Mouse (Mus musculus) midbrain, postnatal 0 days (tissue): ENCODE data around the gene Usp42. TPM values are rescaled to one million over a fixed set of nuclear protein-coding genes. Genes with fewer than 3 reads are reported as not detected.

Experiments used
- ATAC-seq: fragments of 200-750 bp; cut with Nextera tagmentation; 2 replicates; pipeline ENCODE4 v1.8.0; 2017; ENCODE audit warnings: moderate number of reproducible peaks, mild to moderate bottlenecking, moderate TSS enrichment, moderate library complexity; ENCODE audit not compliant: low FRiP score
- DNase-seq: peaks from one replicate; pipeline ENCODE4 v3.0.0-alpha.2; 2015; ENCODE audit warnings: low spot score
- H3K27ac ChIP-seq: fragments of 300-500 bp; sonication (generic); 2 replicates; pipeline ENCODE4 v1.5.1; 2014; ENCODE audit warnings: low read depth, mild to moderate bottlenecking, low read length, mixed read lengths
- H3K27me3 ChIP-seq: fragments of 300-500 bp; sonication (generic); 2 replicates; pipeline ENCODE4 v1.6.1; 2014; ENCODE audit warnings: low read length, control low read depth, mixed read lengths; ENCODE audit not compliant: insufficient read depth
- H3K36me3 ChIP-seq: fragments of 300-500 bp; sonication (generic); 2 replicates; pipeline ENCODE4 v1.6.1; 2014; ENCODE audit warnings: low read length, control low read depth, mixed read lengths; ENCODE audit not compliant: insufficient read depth
- H3K4me1 ChIP-seq: fragments of 300-500 bp; sonication (generic); 2 replicates; pipeline ENCODE4 v1.6.1; 2014; ENCODE audit warnings: mild to moderate bottlenecking, control low read depth, antibody characterized with exemption, low read length, mixed read lengths; ENCODE audit not compliant: insufficient read depth
- H3K4me2 ChIP-seq: fragments of 300-500 bp; sonication (generic); 2 replicates; pipeline ENCODE4 v1.6.1; 2014; ENCODE audit warnings: low read depth, mild to moderate bottlenecking, low read length, mixed read lengths; ENCODE audit not compliant: poor library complexity, severe bottlenecking
- H3K4me3 ChIP-seq: fragments of 300-500 bp; sonication (generic); 2 replicates; pipeline ENCODE4 v1.5.1; 2014; ENCODE audit warnings: low read depth, mild to moderate bottlenecking, low read length, moderate library complexity
- H3K9ac ChIP-seq: fragments of 300-500 bp; sonication (generic); replicated peaks from 2 replicates; pipeline ENCODE4 v1.6.1; 2014; ENCODE audit warnings: mild to moderate bottlenecking, low read length, moderate library complexity, mixed read lengths; ENCODE audit not compliant: poor library complexity, severe bottlenecking
- H3K9me3 ChIP-seq: fragments of 300-500 bp; sonication (generic); 2 replicates; pipeline ENCODE4 v1.6.1; 2016; ENCODE audit warnings: low read length, control low read depth
- CTCF ChIP-seq: IDR thresholded peaks from 2 replicates; pipeline ENCODE4 v1.5.1; 2016; ENCODE audit warnings: antibody characterized with exemption, mild to moderate bottlenecking
- WGBS: fragments of 180-500 bp; shearing (Covaris S2); extraction: QIAGEN DNeasy Blood & Tissue Kit; methylation state at CpG from one replicate; pipeline ENCODE4 v1.1.7; 2014; 5-methylcytosine and 5-hydroxymethylcytosine counted together
- polyA plus RNA-seq: library from polyadenylated mRNA; unstranded; fragments of >200 nt; fragmentation: Nextera tagmentation; extraction: Ambion mirVana; gene quantifications from 2 replicates; pipeline ENCODE4 v1.2.1, GENCODE M21; 2015
- total RNA-seq: library from RNA; depleted of rRNA; stranded (reverse); fragments of >200 nt; gene quantifications from 2 replicates; pipeline ENCODE4 v1.2.3, GENCODE M21; 2014

The Usp42 gene
- total and polyA plus RNA-seq, 2 experiments from 2014 or later, result 18.8 to 23.1 TPM

DNA sequence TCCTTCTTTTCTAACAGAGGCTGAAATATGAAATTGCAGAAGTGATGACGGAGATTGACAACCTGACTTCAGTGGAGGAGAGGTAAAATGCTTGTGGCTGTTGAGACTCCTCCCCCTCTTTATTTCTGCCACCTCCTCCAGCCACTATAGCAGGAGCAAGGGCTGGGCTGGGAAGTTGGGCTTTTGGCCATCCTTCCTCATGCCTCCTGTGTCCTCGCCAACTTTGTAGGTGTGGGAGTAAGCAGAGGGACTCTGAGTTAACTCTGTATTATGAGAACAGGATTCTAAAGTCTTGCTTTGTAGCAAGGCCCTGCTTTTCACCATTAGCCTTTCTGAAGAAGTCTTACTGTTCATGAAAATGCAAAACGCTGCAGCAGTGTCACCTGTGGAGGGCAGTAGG lies 45.6 kb downstream of the Usp42 start:
- Histone ChIP-seq H3K27me3 (no peaks in the 10 kb centered on the region), H3K9me3 (no peaks in the 10 kb centered on the region), H3K4me2 (no peak overlapping the region), H3K4me1 (no peaks in the 10 kb centered on the region), H3K4me3 (no peak overlapping the region), H3K9ac (no peak overlapping the region), H3K27ac (no peak overlapping the region), H3K36me3 (peaks cover 14% of the 10 kb centered on the region)
- no peak for TF ChIP-seq CTCF
- DNase-seq (no peak), ATAC-seq (no peak)
- WGBS, result 90% methylated on average over 3 of the region's 3 CpGs

DNA sequence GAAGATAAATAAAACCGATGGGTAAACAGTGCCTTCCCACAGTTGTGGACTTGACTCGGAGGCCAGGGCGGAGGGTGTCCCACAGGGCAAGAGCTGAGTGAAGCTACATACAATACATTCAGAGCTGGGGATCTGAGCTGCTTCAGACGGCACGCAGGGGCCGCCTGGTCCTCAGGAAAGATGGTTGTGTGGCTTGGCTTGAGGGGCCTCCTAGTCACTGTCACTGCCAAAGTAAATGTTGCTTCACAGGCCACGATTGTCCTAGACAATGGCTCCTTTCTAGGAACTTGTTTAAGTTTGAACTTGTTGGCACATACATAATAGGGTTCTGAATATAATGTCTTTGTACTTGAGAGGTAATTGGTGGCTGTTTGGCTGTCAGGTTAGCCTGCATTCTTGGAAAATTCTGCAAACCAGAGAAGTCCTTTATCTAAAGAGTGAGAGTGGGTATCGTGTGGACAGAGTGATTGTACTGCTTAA lies 47.1 kb downstream of the Usp42 start:
- ATAC-seq, result no peak
- H3K27ac ChIP-seq, result no peak overlapping the region
- H3K27me3 ChIP-seq, result no peaks in the 10 kb centered on the region
- H3K9me3 ChIP-seq, result no peaks in the 10 kb centered on the region
- no peak overlapping the region for H3K4me2 ChIP-seq
- H3K4me3 ChIP-seq, result no peak overlapping the region
- DNase-seq, result no peak
- peaks cover 14% of the 10 kb centered on the region for H3K36me3 ChIP-seq
- 77% methylated on average over 8 of the region's 8 CpGs for WGBS
- TF ChIP-seq CTCF, result no peak
- no peak overlapping the region for H3K9ac ChIP-seq
- no peaks in the 10 kb centered on the region for H3K4me1 ChIP-seq

DNA sequence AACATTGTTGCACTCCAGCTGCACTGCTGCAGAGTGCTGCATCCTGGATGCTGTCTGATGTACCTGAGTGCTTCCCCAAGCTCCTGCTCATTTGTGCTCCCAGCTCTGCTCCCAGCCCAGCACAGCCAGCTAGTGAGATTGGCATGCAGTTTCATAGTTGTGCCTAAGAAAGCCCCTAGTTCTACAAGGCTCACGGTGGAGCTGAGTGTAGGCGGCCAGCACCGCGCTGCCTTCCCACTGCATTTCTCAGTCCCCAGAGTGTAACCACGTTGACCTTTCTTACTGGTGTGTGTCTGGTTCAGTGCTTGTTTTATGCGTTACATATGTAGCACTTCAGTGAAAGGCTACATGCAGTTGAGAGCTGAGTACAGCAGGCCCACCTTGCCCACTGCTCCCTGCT lies 48.4 kb downstream of the Usp42 start:
- WGBS, result 69% methylated on average over 6 of the region's 6 CpGs
- H3K27me3 ChIP-seq, result no peaks in the 10 kb centered on the region
- H3K36me3 ChIP-seq, result peaks cover 14% of the 10 kb centered on the region
- H3K4me3 ChIP-seq, result no peak overlapping the region
- ATAC-seq (no peak), DNase-seq (no peak)
- no peaks in the 10 kb centered on the region for H3K9me3 ChIP-seq
- H3K27ac ChIP-seq, result no peak overlapping the region
- no peak for TF ChIP-seq CTCF
- no peak overlapping the region for H3K9ac ChIP-seq
- H3K4me1 ChIP-seq, result no peaks in the 10 kb centered on the region
- H3K4me2 ChIP-seq, result no peak overlapping the region

DNA sequence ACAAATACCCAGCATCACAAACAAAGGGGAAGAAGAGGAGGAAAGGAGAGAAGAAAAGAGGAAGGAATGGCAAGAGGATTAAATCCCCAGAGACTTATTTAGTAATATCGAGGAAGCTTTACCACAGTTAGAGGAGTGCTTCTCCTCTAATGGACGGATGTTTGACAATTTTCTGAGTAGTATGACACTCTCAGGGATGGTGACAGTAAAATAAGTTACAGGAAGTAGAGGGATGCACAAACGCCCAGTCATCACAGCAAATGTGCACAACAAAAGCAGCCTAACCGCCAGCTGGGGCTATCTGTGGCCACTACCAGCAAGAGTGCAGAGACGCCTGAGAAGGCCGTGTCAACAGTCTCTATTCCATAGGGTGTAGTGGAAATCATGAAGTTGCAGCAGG lies 52.4 kb downstream of the Usp42 start:
- WGBS, result 60% methylated on average over 6 of the region's 6 CpGs
- Histone ChIP-seq H3K9me3 (no peaks in the 10 kb centered on the region), H3K27me3 (no peaks in the 10 kb centered on the region), H3K4me1 (no peaks in the 10 kb centered on the region), H3K4me2 (no peak overlapping the region), H3K4me3 (no peak overlapping the region), H3K36me3 (no peaks in the 10 kb centered on the region), H3K9ac (no peak overlapping the region), H3K27ac (no peak overlapping the region)
- no peak for ATAC-seq
- TF ChIP-seq CTCF, result no peak
- no peak for DNase-seq

DNA sequence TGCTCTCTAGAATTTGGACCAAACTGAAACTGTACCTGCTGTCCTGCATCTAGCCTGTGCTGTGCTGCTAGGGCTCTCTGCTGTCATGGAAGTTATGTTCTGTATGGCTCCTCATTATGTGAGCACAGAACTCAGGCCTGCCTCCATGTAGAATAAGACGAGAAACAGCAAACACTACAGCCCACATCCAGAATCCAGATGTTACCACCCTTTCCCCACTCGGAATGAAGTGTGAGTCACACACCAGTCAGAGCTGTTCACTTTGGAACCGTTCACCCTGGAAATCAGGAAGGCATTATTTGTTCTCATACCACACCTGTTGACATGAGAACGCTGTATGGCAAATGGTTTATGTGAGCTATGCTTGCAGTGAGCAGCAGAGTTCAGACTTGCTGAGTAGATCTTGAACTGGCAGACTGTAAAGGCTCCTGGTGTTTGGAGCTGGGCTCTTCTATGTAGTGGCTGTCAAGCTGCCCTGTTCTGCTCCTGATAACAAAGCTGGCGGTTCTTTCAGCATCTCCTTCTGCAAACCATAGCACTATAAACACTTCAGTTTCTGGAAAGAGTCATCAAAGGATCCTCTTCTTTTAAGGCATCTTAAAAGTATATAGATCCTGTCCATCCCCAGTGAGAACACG lies 53.3 kb downstream of the Usp42 start:
- Histone ChIP-seq H3K4me3 (no peak overlapping the region), H3K27ac (no peak overlapping the region), H3K9me3 (no peaks in the 10 kb centered on the region), H3K4me1 (no peaks in the 10 kb centered on the region), H3K9ac (no peak overlapping the region), H3K27me3 (no peaks in the 10 kb centered on the region), H3K36me3 (no peaks in the 10 kb centered on the region), H3K4me2 (no peak overlapping the region)
- 80% methylated on average over 6 of the region's 6 CpGs for WGBS
- ATAC-seq (no peak), DNase-seq (no peak)
- no peak for TF ChIP-seq CTCF

DNA sequence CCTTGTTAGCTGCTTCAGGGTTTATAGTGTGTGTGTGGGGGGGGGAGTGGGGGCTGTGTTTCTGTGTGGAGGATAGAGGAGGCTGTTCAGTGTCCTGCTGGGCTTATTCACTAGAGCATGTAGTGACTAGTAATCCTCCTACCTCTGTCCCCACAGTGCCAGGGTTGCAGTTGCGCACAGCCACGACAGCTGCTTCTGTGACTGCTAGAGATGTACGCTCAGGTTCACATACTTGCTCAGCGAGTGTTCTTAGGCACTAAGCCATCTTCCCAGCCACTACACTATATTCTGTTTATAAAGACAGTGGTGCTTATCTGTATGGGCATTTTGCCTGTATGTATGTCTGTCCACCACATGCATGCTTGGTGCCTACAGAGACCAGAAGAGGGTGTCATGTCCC lies 54.7 kb downstream of the Usp42 start:
- H3K9ac ChIP-seq, result no peak overlapping the region
- no peak overlapping the region for H3K4me3 ChIP-seq
- H3K36me3 ChIP-seq, result no peaks in the 10 kb centered on the region
- H3K27me3 ChIP-seq, result no peaks in the 10 kb centered on the region
- no peak overlapping the region for H3K4me2 ChIP-seq
- TF ChIP-seq CTCF, result no peak
- DNase-seq, result no peak
- no peak for ATAC-seq
- H3K27ac ChIP-seq, result no peak overlapping the region
- no peaks in the 10 kb centered on the region for H3K9me3 ChIP-seq
- H3K4me1 ChIP-seq, result no peaks in the 10 kb centered on the region
- 55% methylated on average over 4 of the region's 4 CpGs for WGBS
